8 mouse cellular contexts compared by ENCODE assay signal in genomic region chr8:22061126-22061525, GRCm38 (mm10). TPM values are rescaled to one million over a fixed set of nuclear protein-coding genes. Genes with fewer than 3 reads are reported as not detected.
DNase-seq lines count a peak whose midpoint lies in the region; ATAC-seq and TF ChIP-seq lines count a peak whose summit lies in the region.

No protein-coding gene starts in this region.

- in situ Hi-C loops in CH12.LX (cut with MboI; ENCODE audit: low pct_ligation_motif_present, low pct_unique_long_range_greater_than_20kb, low sequenced_read_pairs) = no loop called here

- H3K79me2 ChIP-seq in CH12.LX (replicated peaks; ENCODE audit: control insufficient read depth, extremely low read depth, insufficient read depth, poor library complexity, severe bottlenecking) = peaks cover 8% of the 10 kb centered on the region; the same call in 1 of the 2 replicates

- peaks cover 6% of the 10 kb centered on the region; the same call in 1 of the 2 replicates for H3K27me3 ChIP-seq in heart, embryonic 10.5 days (ENCODE audit: insufficient read depth, poor library complexity, severe bottlenecking)
- H3K27me3 ChIP-seq in CH12.LX (replicated peaks) = peaks cover 41% of the 10 kb centered on the region
- peaks cover 5% of the 10 kb centered on the region; the same call in 1 of the 2 replicates for H3K27me3 ChIP-seq in forebrain, embryonic 11.5 days (ENCODE audit: control insufficient read depth, insufficient read depth, low read length)
- H3K27me3 ChIP-seq in liver, embryonic 13.5 days = no peaks in the 10 kb centered on the region

- dilution Hi-C loops in CH12.LX (cut with MboI; ENCODE audit: extremely low pct_ligation_motif_present, extremely low pct_unique_long_range_greater_than_20kb, low sequenced_read_pairs) = no loop called here

- TF ChIP-seq RAD21 in CH12.LX (IDR thresholded peaks at IDR 0.05; ENCODE audit: low read depth, low read length) = no peak

- H3K27ac ChIP-seq in heart, embryonic 10.5 days = no peak overlapping the region; the same call in 1 of the 2 replicates
- no peak overlapping the region for H3K27ac ChIP-seq in CH12.LX (ENCODE audit: insufficient read depth, low read depth)
- no peak overlapping the region for H3K27ac ChIP-seq in forebrain, embryonic 11.5 days (ENCODE audit: low read depth, low read length)
- H3K27ac ChIP-seq in liver, embryonic 13.5 days = no peak overlapping the region

- peak overlapping the region; percentile 66 for H3K9ac ChIP-seq in CH12.LX (ENCODE audit: insufficient read depth, low read depth)
- no peak overlapping the region; the same call in 1 of the 2 replicates for H3K9ac ChIP-seq in forebrain, embryonic 11.5 days (ENCODE audit: low read length)
- peak overlapping the region; percentile 71 for H3K9ac ChIP-seq in liver, embryonic 13.5 days

- no peak for DNase-seq in heart, embryonic 10.5 days (ENCODE audit: low spot score)
- no peak for DNase-seq in heart, adult 8-10 months (ENCODE audit: low spot score)
- no peak for DNase-seq in CH12.LX (ENCODE audit: extremely low read depth)
- no peak for DNase-seq in forebrain, embryonic 11.5 days (ENCODE audit: low spot score)
- DNase-seq in liver, embryonic 13.5 days = no peak
- no peak for DNase-seq in thymus, postnatal 0 days (ENCODE audit: low spot score)
- no peak for DNase-seq in adrenal gland, adult 8-10 months
- no peak for DNase-seq in gastrocnemius, postnatal 14 days

- no peak for ATAC-seq in forebrain, embryonic 11.5 days (replicated peaks; ENCODE audit: low FRiP score)
- no peak for ATAC-seq in liver, embryonic 13.5 days (ENCODE audit: low read depth)

- H3K36me3 ChIP-seq in heart, embryonic 10.5 days = peaks cover 40% of the 10 kb centered on the region
- peaks cover 16 to 38% of the 10 kb centered on the region in 2 experiments for H3K36me3 ChIP-seq in CH12.LX (replicated peaks in 1 of 2; ENCODE audit: control insufficient read depth in 1 of 2, insufficient read depth in 1 of 2, low read length in 1 of 2)
- peaks cover 10% of the 10 kb centered on the region for H3K36me3 ChIP-seq in forebrain, embryonic 11.5 days (ENCODE audit: control insufficient read depth, insufficient read depth, low read length)
- peaks cover 32% of the 10 kb centered on the region for H3K36me3 ChIP-seq in liver, embryonic 13.5 days

- intact Hi-C loops in gastrocnemius, postnatal 14 days (cut with DNase I; ENCODE audit: low total_unique reads) = no loop called here

- H3K9me3 ChIP-seq in heart, embryonic 10.5 days = no peaks in the 10 kb centered on the region
- H3K9me3 ChIP-seq in CH12.LX (replicated peaks; ENCODE audit: low read length) = peaks cover 13% of the 10 kb centered on the region
- H3K9me3 ChIP-seq in forebrain, embryonic 11.5 days (ENCODE audit: control insufficient read depth, low read length) = no peaks in the 10 kb centered on the region
- no peaks in the 10 kb centered on the region; the same call in 1 of the 2 replicates for H3K9me3 ChIP-seq in liver, embryonic 13.5 days (replicated peaks)

- no peak for TF ChIP-seq POLR2A in CH12.LX (IDR thresholded peaks at IDR 0.05; ENCODE audit: low read depth, low read length)

- TF ChIP-seq CTCF in CH12.LX (conservative IDR thresholded peaks at IDR 0.05 in 1 of 2, IDR thresholded peaks at IDR 0.05 in 1 of 2; ENCODE audit: low read depth in 2 of 2, low read length in 2 of 2) = no peak

- H3K4me2 ChIP-seq in CH12.LX (ENCODE audit: insufficient read depth, low read depth, poor library complexity, severe bottlenecking) = peak overlapping the region; percentile 86; the same call in 1 of the 2 replicates
- H3K4me2 ChIP-seq in forebrain, embryonic 11.5 days (ENCODE audit: low read depth, low read length, severe bottlenecking) = peak overlapping the region; percentile 62
- peak overlapping the region; percentile 89 for H3K4me2 ChIP-seq in liver, embryonic 13.5 days

- peak overlapping the region; percentile 75 for H3K4me3 ChIP-seq in heart, embryonic 10.5 days
- peak overlapping the region; percentile 73 to 99 (median 82) for H3K4me3 ChIP-seq in CH12.LX (replicated peaks in 1 of 3; ENCODE audit: low read depth in 2 of 3, low read length in 2 of 3, poor library complexity in 1 of 3)
- peak overlapping the region; percentile 61 for H3K4me3 ChIP-seq in forebrain, embryonic 11.5 days (ENCODE audit: low read depth, low read length)
- peak overlapping the region; percentile 94 for H3K4me3 ChIP-seq in liver, embryonic 13.5 days (replicated peaks)

- no peak for TF ChIP-seq EP300 in CH12.LX (IDR thresholded peaks at IDR 0.05; ENCODE audit: low read length)

- WGBS in heart, embryonic 10.5 days = 7% methylated on average over 3 of the region's 3 CpGs
- WGBS in forebrain, embryonic 11.5 days = 8% methylated on average over 3 of the region's 3 CpGs
- WGBS in liver, embryonic 13.5 days (ENCODE audit: insufficient replicate concordance) = 6% methylated on average over 3 of the region's 3 CpGs

- peaks cover 3% of the 10 kb centered on the region; the same call in 1 of the 2 replicates for H3K4me1 ChIP-seq in heart, embryonic 10.5 days
- peaks cover 3 to 19% of the 10 kb centered on the region in 2 experiments for H3K4me1 ChIP-seq in CH12.LX (ENCODE audit: control insufficient read depth in 1 of 2, insufficient read depth in 2 of 2)
- H3K4me1 ChIP-seq in forebrain, embryonic 11.5 days (replicated peaks; ENCODE audit: control insufficient read depth, insufficient read depth, low read length) = no peaks in the 10 kb centered on the region; the same call in 1 of the 2 replicates
- peaks cover 48% of the 10 kb centered on the region for H3K4me1 ChIP-seq in liver, embryonic 13.5 days (replicated peaks)

TF ChIP-seq in CH12.LX, 34 proteins besides CTCF, POLR2A, EP300 and RAD21:
- no peak for TF ChIP-seq BHLHE40 (IDR thresholded peaks at IDR 0.05; ENCODE audit: low read depth, low read length)
- TF ChIP-seq ZC3H11A (IDR thresholded peaks at IDR 0.05; ENCODE audit: low read depth, low read length) = no peak
- no peak for TF ChIP-seq POLR2AphosphoS2 (IDR thresholded peaks at IDR 0.05; ENCODE audit: low read depth, low read length)
- TF ChIP-seq PAX5 (IDR thresholded peaks at IDR 0.05; ENCODE audit: low read length) = no peak
- TF ChIP-seq JUN (IDR thresholded peaks at IDR 0.05; ENCODE audit: insufficient read depth, low read depth, low read length) = no peak
- TF ChIP-seq ETS1 (conservative IDR thresholded peaks at IDR 0.05; ENCODE audit: low read depth, low read length) = no peak
- no peak for TF ChIP-seq SIN3A (IDR thresholded peaks at IDR 0.05; ENCODE audit: low read length)
- no peak for TF ChIP-seq USF2 (conservative IDR thresholded peaks at IDR 0.05; ENCODE audit: low read depth, low read length)
- no peak for TF ChIP-seq CHD1 (IDR thresholded peaks at IDR 0.05; ENCODE audit: low read depth, low read length)
- no peak for TF ChIP-seq MAX (IDR thresholded peaks at IDR 0.05; ENCODE audit: low read length)
- TF ChIP-seq RCOR1 (conservative IDR thresholded peaks at IDR 0.05; ENCODE audit: low read depth, low read length) = no peak

RNA-seq across cellular contexts. Expression of gene Alg11, which starts 0.6 kb away (rescaled TPM):
- polyA plus RNA-seq in heart, embryonic 10.5 days (2016; fragmentation: Nextera tagmentation; extraction: Ambion mirVana) = 20.3 and 34.6 TPM in 2 replicates
- total RNA-seq in heart, adult 8-10 months (2022) = 1 to 10 TPM; 7.3 to 8.8 (median 8.5) TPM
- total RNA-seq in CH12.LX (2012; rRNA removed) (13.7 and 14.3 TPM in 2 replicates), CH12.LX (2014; rRNA removed) (14.3 and 16.1 TPM in 2 replicates)
- polyA plus RNA-seq in CH12.LX (2012; ENCODE audit: insufficient read length, low read depth) = 10.9 and 11.9 TPM in 2 replicates
- 30.9 and 35.8 TPM in 2 replicates for polyA plus RNA-seq in forebrain, embryonic 11.5 days (2014; fragmentation: Nextera tagmentation; extraction: Ambion mirVana)
- 9.9 and 13.1 TPM in 2 replicates for polyA plus RNA-seq in liver, embryonic 13.5 days (2015; fragmentation: Nextera tagmentation; extraction: Ambion mirVana)
- 15.4 and 16.5 TPM in 2 replicates for polyA plus RNA-seq in thymus, postnatal 0 days (2015; fragmentation: Nextera tagmentation; extraction: Ambion mirVana)
- total RNA-seq in adrenal gland, adult 8-10 months (2022) = 10 to 100 TPM; 34.4 to 53.6 (median 35.9) TPM
- 1 to 10 TPM; 6.0 to 6.2 TPM for total RNA-seq in gastrocnemius, postnatal 14 days (2021)

RNA-seq across cellular contexts. Expression of gene Atp7b, which starts 1.0 kb away (rescaled TPM):
- 3.4 and 3.8 TPM in 2 replicates for polyA plus RNA-seq in heart, embryonic 10.5 days (2016; fragmentation: Nextera tagmentation; extraction: Ambion mirVana)
- total RNA-seq in heart, adult 8-10 months (2022) = under 1 TPM; 0.09 to 0.13 (median 0.12) TPM
- total RNA-seq in CH12.LX (2012; rRNA removed) (2.9 and 3.1 TPM in 2 replicates), CH12.LX (2014; rRNA removed) (0.47 and 0.51 TPM in 2 replicates)
- polyA plus RNA-seq in CH12.LX (2012; ENCODE audit: insufficient read length, low read depth) = 1.2 and 1.5 TPM in 2 replicates
- 2.3 and 2.6 TPM in 2 replicates for polyA plus RNA-seq in forebrain, embryonic 11.5 days (2014; fragmentation: Nextera tagmentation; extraction: Ambion mirVana)
- polyA plus RNA-seq in liver, embryonic 13.5 days (2015; fragmentation: Nextera tagmentation; extraction: Ambion mirVana) = 10.4 and 13.0 TPM in 2 replicates
- 2.3 and 2.4 TPM in 2 replicates for polyA plus RNA-seq in thymus, postnatal 0 days (2015; fragmentation: Nextera tagmentation; extraction: Ambion mirVana)
- 1 to 10 TPM in 3 of 4 experiments, under 1 TPM in 1; 0.96 to 3.2 (median 1.6) TPM for total RNA-seq in adrenal gland, adult 8-10 months (2022)
- total RNA-seq in gastrocnemius, postnatal 14 days (2021) = under 1 TPM; 0.04 to 0.06 TPM
